Mouse (Mus musculus): ENCODE data around the gene Eif4h. TPM values are rescaled to one million over a fixed set of nuclear protein-coding genes. Genes with fewer than 3 reads are reported as not detected.
A peak's percentile ranks its signal among the peaks of the same experiment; 100 is the strongest.

Eif4h gene
- polyA plus RNA-seq, 1 experiment from 2014 or later = 415 TPM

GRCm38 (mm10) chr5:134647394-134647793 lies 8.1 kb upstream of the Eif4h start:
- no peak overlapping the region for H3K4me2 ChIP-seq
- H3K36me3 ChIP-seq = no peaks in the 10 kb centered on the region
- no peak overlapping the region for H3K9ac ChIP-seq
- 67% methylated on average over 2 of the region's 2 CpGs for WGBS
- no peak overlapping the region for H3K27ac ChIP-seq
- H3K4me3 ChIP-seq (replicated peaks) = no peak overlapping the region
- no peak for ATAC-seq (ENCODE audit: insufficient read depth, low FRiP score, low read depth)
- H3K27me3 ChIP-seq (replicated peaks) = no peaks in the 10 kb centered on the region
- no peaks in the 10 kb centered on the region for H3K9me3 ChIP-seq
- H3K4me1 ChIP-seq = 0 out of 2 replicates have a peak, but pooled peaks cover 9% of the 10 kb centered on the region

GRCm38 (mm10) chr5:134646461-134646860 lies 7.2 kb upstream of the Eif4h start:
- Histone ChIP-seq H3K4me2 (no peak overlapping the region), H3K9me3 (no peaks in the 10 kb centered on the region), H3K4me3 (replicated peaks) (no peak overlapping the region), H3K9ac (no peak overlapping the region), H3K36me3 (no peaks in the 10 kb centered on the region), H3K27ac (no peak overlapping the region), H3K4me1 (0 out of 2 replicates have a peak, but pooled peaks cover 4% of the 10 kb centered on the region), H3K27me3 (replicated peaks) (no peaks in the 10 kb centered on the region)
- no peak for ATAC-seq (ENCODE audit: insufficient read depth, low FRiP score, low read depth)
- 69% methylated on average over 4 of the region's 4 CpGs for WGBS

GRCm38 (mm10) chr5:134644643-134645118 lies 5.4 kb upstream of the Eif4h start:
- no peaks in the 10 kb centered on the region for H3K27me3 ChIP-seq (replicated peaks)
- H3K9ac ChIP-seq = no peak overlapping the region
- no peaks in the 10 kb centered on the region for H3K9me3 ChIP-seq
- no peaks in the 10 kb centered on the region for H3K36me3 ChIP-seq
- H3K4me3 ChIP-seq (replicated peaks) = no peak overlapping the region
- no peak overlapping the region for H3K4me2 ChIP-seq
- no peak overlapping the region for H3K27ac ChIP-seq
- ATAC-seq (ENCODE audit: insufficient read depth, low FRiP score, low read depth) = no peak; the same call in 1 of the 2 replicates
- WGBS = 25% methylated on average over 8 of the region's 8 CpGs
- H3K4me1 ChIP-seq = 0 out of 2 replicates have a peak, but pooled peaks cover 5% of the 10 kb centered on the region

- H3K4me1 ChIP-seq = 0 out of 2 replicates have a peak, but pooled peaks cover 8% of the 10 kb centered on the region
- H3K27ac ChIP-seq = no peak overlapping the region
- H3K9ac ChIP-seq = no peak overlapping the region
- no peaks in the 10 kb centered on the region for H3K27me3 ChIP-seq (replicated peaks)
- H3K9me3 ChIP-seq = no peaks in the 10 kb centered on the region
- ATAC-seq (ENCODE audit: insufficient read depth, low FRiP score, low read depth) = no peak
- 70% methylated on average over 1 of the region's 1 CpGs for WGBS
- no peaks in the 10 kb centered on the region for H3K36me3 ChIP-seq
- no peak overlapping the region for H3K4me3 ChIP-seq (replicated peaks)
- no peak overlapping the region for H3K4me2 ChIP-seq
Measured at GRCm38 (mm10) chr5:134644121-134644520, 4.8 kb upstream of the Eif4h start.

- Histone ChIP-seq H3K27ac (no peak overlapping the region), H3K36me3 (peaks cover 3% of the 10 kb centered on the region), H3K9ac (no peak overlapping the region), H3K4me3 (replicated peaks) (no peak overlapping the region), H3K9me3 (no peaks in the 10 kb centered on the region), H3K4me1 (peaks cover 10% of the 10 kb centered on the region; the same call in 1 of the 2 replicates), H3K27me3 (replicated peaks) (no peaks in the 10 kb centered on the region), H3K4me2 (no peak overlapping the region)
- no peak for ATAC-seq (ENCODE audit: insufficient read depth, low FRiP score, low read depth)
- 78% methylated on average over 3 of the region's 3 CpGs for WGBS
Measured at GRCm38 (mm10) chr5:134640371-134640770, 1.1 kb upstream of the Eif4h start.

GRCm38 (mm10) chr5:134638461-134639268 lies 625 bp downstream of the Eif4h start:
- Histone ChIP-seq H3K27ac (peak overlapping the region; percentile 95), H3K4me2 (peak overlapping the region; percentile 67), H3K36me3 (peaks cover 13% of the 10 kb centered on the region), H3K4me1 (peaks cover 6% of the 10 kb centered on the region; the same call in 1 of the 2 replicates), H3K9ac (peak overlapping the region; percentile 92), H3K27me3 (replicated peaks) (no peaks in the 10 kb centered on the region), H3K4me3 (replicated peaks) (peak overlapping the region; percentile 68), H3K9me3 (no peaks in the 10 kb centered on the region)
- peak; percentile 76 for ATAC-seq (ENCODE audit: insufficient read depth, low FRiP score, low read depth)
- WGBS = under 1% methylated on average over 84 of the region's 85 CpGs

- H3K27ac ChIP-seq = peak overlapping the region; percentile 95
- H3K9ac ChIP-seq = peak overlapping the region; percentile 92
- H3K27me3 ChIP-seq (replicated peaks) = no peaks in the 10 kb centered on the region
- H3K4me1 ChIP-seq = peaks cover 6% of the 10 kb centered on the region; the same call in 1 of the 2 replicates
- H3K4me2 ChIP-seq = peak overlapping the region; percentile 67
- H3K4me3 ChIP-seq (replicated peaks) = peak overlapping the region; percentile 68
- no peak for ATAC-seq (ENCODE audit: insufficient read depth, low FRiP score, low read depth)
- H3K9me3 ChIP-seq = no peaks in the 10 kb centered on the region
- peaks cover 13% of the 10 kb centered on the region for H3K36me3 ChIP-seq
- WGBS = 16% methylated on average over 5 of the region's 5 CpGs
Measured at GRCm38 (mm10) chr5:134637820-134638367, 1.4 kb downstream of the Eif4h start.

- Histone ChIP-seq H3K4me3 (replicated peaks) (no peak overlapping the region), H3K4me1 (peaks cover 5% of the 10 kb centered on the region; the same call in 1 of the 2 replicates), H3K9ac (no peak overlapping the region), H3K4me2 (no peak overlapping the region), H3K27ac (no peak overlapping the region), H3K9me3 (no peaks in the 10 kb centered on the region), H3K36me3 (peaks cover 20% of the 10 kb centered on the region), H3K27me3 (replicated peaks) (no peaks in the 10 kb centered on the region)
- 55% methylated on average over 2 of the region's 2 CpGs for WGBS
- no peak for ATAC-seq (ENCODE audit: insufficient read depth, low FRiP score, low read depth)
Measured at GRCm38 (mm10) chr5:134632841-134633240, 6.4 kb downstream of the Eif4h start.

- H3K36me3 ChIP-seq = peaks cover 35% of the 10 kb centered on the region
- no peaks in the 10 kb centered on the region for H3K9me3 ChIP-seq
- H3K4me2 ChIP-seq = no peak overlapping the region
- no peak overlapping the region for H3K27ac ChIP-seq
- no peak for ATAC-seq (ENCODE audit: insufficient read depth, low FRiP score, low read depth)
- H3K9ac ChIP-seq = 0 out of 2 replicates have a peak overlapping the region, but pooled peaks have one; percentile 11
- no peak overlapping the region for H3K4me3 ChIP-seq (replicated peaks)
- H3K27me3 ChIP-seq (replicated peaks) = no peaks in the 10 kb centered on the region
- peaks cover 4% of the 10 kb centered on the region; the same call in 1 of the 2 replicates for H3K4me1 ChIP-seq
Measured at GRCm38 (mm10) chr5:134630835-134631234, 8.5 kb downstream of the Eif4h start.

GRCm38 (mm10) chr5:134629508-134629907 lies 9.8 kb downstream of the Eif4h start:
- Histone ChIP-seq H3K4me2 (no peak overlapping the region), H3K4me3 (replicated peaks) (no peak overlapping the region), H3K4me1 (peaks cover 4% of the 10 kb centered on the region; the same call in 1 of the 2 replicates), H3K9ac (no peak overlapping the region), H3K27me3 (replicated peaks) (no peaks in the 10 kb centered on the region), H3K27ac (no peak overlapping the region), H3K36me3 (peaks cover 41% of the 10 kb centered on the region), H3K9me3 (no peaks in the 10 kb centered on the region)
- peak; percentile 21; the same call in 1 of the 2 replicates for ATAC-seq (ENCODE audit: insufficient read depth, low FRiP score, low read depth)
- 59% methylated on average over 4 of the region's 4 CpGs for WGBS

GRCm38 (mm10) chr5:134622069-134622468 lies 17.2 kb downstream of the Eif4h start:
- H3K4me1 ChIP-seq = no peaks in the 10 kb centered on the region
- no peaks in the 10 kb centered on the region for H3K27me3 ChIP-seq (replicated peaks)
- no peak overlapping the region for H3K27ac ChIP-seq
- WGBS = 76% methylated on average over 2 of the region's 2 CpGs
- ATAC-seq (ENCODE audit: insufficient read depth, low FRiP score, low read depth) = no peak
- peaks cover 83% of the 10 kb centered on the region for H3K36me3 ChIP-seq
- H3K9ac ChIP-seq = no peak overlapping the region
- no peak overlapping the region for H3K4me3 ChIP-seq (replicated peaks)
- H3K9me3 ChIP-seq = no peaks in the 10 kb centered on the region
- no peak overlapping the region for H3K4me2 ChIP-seq

GRCm38 (mm10) chr5:134621099-134621640 lies 18.1 kb downstream of the Eif4h start:
- peaks cover 74% of the 10 kb centered on the region for H3K36me3 ChIP-seq
- H3K9ac ChIP-seq = no peak overlapping the region
- WGBS = 89% methylated on average over 16 of the region's 16 CpGs

More at GRCm38 (mm10) chr5:134621099-134621640, 18.1 kb downstream of the Eif4h start:
- Histone ChIP-seq H3K27ac (no peak overlapping the region), H3K4me1 (no peaks in the 10 kb centered on the region), H3K4me2 (no peak overlapping the region), H3K9me3 (no peaks in the 10 kb centered on the region), H3K4me3 (replicated peaks) (no peak overlapping the region), H3K27me3 (replicated peaks) (no peaks in the 10 kb centered on the region)
- ATAC-seq (ENCODE audit: insufficient read depth, low FRiP score, low read depth) = no peak
